ENCODE assay signal across 23 mouse cellular contexts in genomic region chr7:57842383-57842896, GRCm38 (mm10).
DNase-seq lines count a peak whose midpoint lies in the region; ATAC-seq and TF ChIP-seq lines count a peak whose summit lies in the region.
"Had no signal": no experiment of that assay in that cellular context is flagged by ENCODE, and none has a peak within 500 bp of the region (broad histone marks: within the 10 kb centered on the region; RNA-seq: fewer than 3 reads in every experiment).

No protein-coding gene starts in this region.

- no peak for TF ChIP-seq CTCF in forebrain, postnatal 0 days (IDR thresholded peaks at IDR 0.05; ENCODE audit: low read depth)
- TF ChIP-seq CTCF in midbrain, postnatal 0 days (IDR thresholded peaks at IDR 0.05): no peak

- H3K4me1 ChIP-seq in forebrain, embryonic 13.5 days: no peaks in the 10 kb centered on the region
- no peaks in the 10 kb centered on the region for H3K4me1 ChIP-seq in forebrain, embryonic 11.5 days (replicated peaks; ENCODE audit: control insufficient read depth, insufficient read depth, low read length)
- H3K4me1 ChIP-seq in forebrain, embryonic 15.5 days: peaks cover 5% of the 10 kb centered on the region
- H3K4me1 ChIP-seq in forebrain, postnatal 0 days (ENCODE audit: insufficient read depth): no peaks in the 10 kb centered on the region
- no peaks in the 10 kb centered on the region for H3K4me1 ChIP-seq in midbrain, embryonic 14.5 days (ENCODE audit: control insufficient read depth, insufficient read depth, low read length)
- H3K4me1 ChIP-seq in midbrain, postnatal 0 days (ENCODE audit: insufficient read depth, low read length): no peaks in the 10 kb centered on the region
- H3K4me1 ChIP-seq: embryonic facial prominence, embryonic 10.5 days; embryonic facial prominence, embryonic 12.5 days had no signal

- WGBS in forebrain, embryonic 13.5 days: 53% methylated on average over 1 of the region's 1 CpGs
- 71% methylated on average over 1 of the region's 1 CpGs for WGBS in forebrain, embryonic 11.5 days
- 18% methylated on average over 1 of the region's 1 CpGs for WGBS in forebrain, embryonic 15.5 days
- 23% methylated on average over 1 of the region's 1 CpGs for WGBS in forebrain, postnatal 0 days
- WGBS in midbrain, embryonic 14.5 days: 66% methylated on average over 1 of the region's 1 CpGs
- 37% methylated on average over 1 of the region's 1 CpGs for WGBS in midbrain, postnatal 0 days

- H3K9me3 ChIP-seq in forebrain, embryonic 13.5 days (replicated peaks): no peaks in the 10 kb centered on the region
- H3K9me3 ChIP-seq in forebrain, embryonic 11.5 days (ENCODE audit: control insufficient read depth, low read length): no peaks in the 10 kb centered on the region
- H3K9me3 ChIP-seq in forebrain, embryonic 15.5 days: 0 out of 2 replicates have a peak, but pooled peaks cover 6% of the 10 kb centered on the region
- no peaks in the 10 kb centered on the region; the same call in 1 of the 2 replicates for H3K9me3 ChIP-seq in forebrain, postnatal 0 days (ENCODE audit: low read length)
- no peaks in the 10 kb centered on the region for H3K9me3 ChIP-seq in midbrain, embryonic 14.5 days (ENCODE audit: control insufficient read depth, low read length)
- no peaks in the 10 kb centered on the region for H3K9me3 ChIP-seq in midbrain, postnatal 0 days (ENCODE audit: low read length)
- H3K9me3 ChIP-seq: embryonic facial prominence, embryonic 10.5 days; embryonic facial prominence, embryonic 12.5 days; G1E had no signal

- DNase-seq in forebrain, embryonic 11.5 days (ENCODE audit: low spot score): no peak
- DNase-seq in forebrain, postnatal 0 days: no peak
- no peak for DNase-seq in midbrain, embryonic 14.5 days
- DNase-seq in midbrain, postnatal 0 days (ENCODE audit: low spot score): no peak
- DNase-seq: adrenal gland, adult 8-10 months; adrenal gland, postnatal 14 days; adrenal gland, postnatal 36 days; B cell, adult 2 months; cerebellum, adult 11 months; cerebellum, adult 18-20 months; cerebellum, adult 8-10 months; cerebellum, adult 9-11 months; cerebellum, postnatal 14 days; cerebellum, postnatal 36 days had no signal

- H3K27ac ChIP-seq in forebrain, embryonic 13.5 days: no peak overlapping the region
- no peak overlapping the region for H3K27ac ChIP-seq in forebrain, embryonic 11.5 days (ENCODE audit: low read depth, low read length)
- peak overlapping the region; percentile 72 for H3K27ac ChIP-seq in forebrain, embryonic 15.5 days (replicated peaks)
- no peak overlapping the region for H3K27ac ChIP-seq in forebrain, postnatal 0 days (ENCODE audit: low read depth, low read length)
- H3K27ac ChIP-seq in midbrain, embryonic 14.5 days (replicated peaks; ENCODE audit: low read depth, low read length): no peak overlapping the region
- H3K27ac ChIP-seq in midbrain, postnatal 0 days (ENCODE audit: low read depth, low read length): no peak overlapping the region
- H3K27ac ChIP-seq: embryonic facial prominence, embryonic 10.5 days; embryonic facial prominence, embryonic 12.5 days had no signal

- H3K27me3 ChIP-seq in forebrain, embryonic 13.5 days: no peaks in the 10 kb centered on the region
- no peaks in the 10 kb centered on the region for H3K27me3 ChIP-seq in forebrain, embryonic 11.5 days (ENCODE audit: control insufficient read depth, insufficient read depth, low read length)
- no peaks in the 10 kb centered on the region for H3K27me3 ChIP-seq in forebrain, embryonic 15.5 days
- no peaks in the 10 kb centered on the region for H3K27me3 ChIP-seq in forebrain, postnatal 0 days (ENCODE audit: insufficient read depth, low read length)
- H3K27me3 ChIP-seq in midbrain, embryonic 14.5 days (ENCODE audit: control insufficient read depth, insufficient read depth, low read length): no peaks in the 10 kb centered on the region
- no peaks in the 10 kb centered on the region for H3K27me3 ChIP-seq in midbrain, postnatal 0 days (ENCODE audit: insufficient read depth, low read length)
- H3K27me3 ChIP-seq: CH12.LX; embryonic facial prominence, embryonic 12.5 days; Patski had no signal

- H3K4me3 ChIP-seq in forebrain, embryonic 13.5 days: no peak overlapping the region
- no peak overlapping the region for H3K4me3 ChIP-seq in forebrain, embryonic 11.5 days (ENCODE audit: low read depth, low read length)
- no peak overlapping the region for H3K4me3 ChIP-seq in forebrain, embryonic 15.5 days
- no peak overlapping the region for H3K4me3 ChIP-seq in forebrain, postnatal 0 days (ENCODE audit: low read depth, low read length)
- no peak overlapping the region for H3K4me3 ChIP-seq in midbrain, embryonic 14.5 days (replicated peaks; ENCODE audit: low read depth, low read length)
- no peak overlapping the region for H3K4me3 ChIP-seq in midbrain, postnatal 0 days (ENCODE audit: low read depth, low read length)
- H3K4me3 ChIP-seq: embryonic facial prominence, embryonic 10.5 days; embryonic facial prominence, embryonic 12.5 days had no signal

- H3K4me2 ChIP-seq in forebrain, embryonic 13.5 days: no peak overlapping the region
- no peak overlapping the region for H3K4me2 ChIP-seq in forebrain, embryonic 11.5 days (ENCODE audit: low read depth, low read length, severe bottlenecking)
- no peak overlapping the region for H3K4me2 ChIP-seq in forebrain, embryonic 15.5 days (replicated peaks)
- H3K4me2 ChIP-seq in forebrain, postnatal 0 days (ENCODE audit: low read depth): no peak overlapping the region
- no peak overlapping the region for H3K4me2 ChIP-seq in midbrain, embryonic 14.5 days (ENCODE audit: low read length)
- H3K4me2 ChIP-seq in midbrain, postnatal 0 days (ENCODE audit: low read depth, low read length, poor library complexity, severe bottlenecking): no peak overlapping the region
- H3K4me2 ChIP-seq: embryonic facial prominence, embryonic 12.5 days had no signal

- H3K9ac ChIP-seq in forebrain, embryonic 13.5 days: no peak overlapping the region
- H3K9ac ChIP-seq in forebrain, embryonic 11.5 days (ENCODE audit: low read length): no peak overlapping the region
- H3K9ac ChIP-seq in forebrain, embryonic 15.5 days (replicated peaks): no peak overlapping the region
- H3K9ac ChIP-seq in forebrain, postnatal 0 days: no peak overlapping the region
- no peak overlapping the region for H3K9ac ChIP-seq in midbrain, embryonic 14.5 days (replicated peaks; ENCODE audit: low read length)
- no peak overlapping the region for H3K9ac ChIP-seq in midbrain, postnatal 0 days (replicated peaks; ENCODE audit: low read length, poor library complexity, severe bottlenecking)
- H3K9ac ChIP-seq: embryonic facial prominence, embryonic 12.5 days had no signal

- peak; percentile 61 for ATAC-seq in forebrain, embryonic 13.5 days
- ATAC-seq in forebrain, embryonic 11.5 days (replicated peaks; ENCODE audit: low FRiP score): no peak
- peak; percentile 72 for ATAC-seq in forebrain, embryonic 15.5 days (replicated peaks)
- ATAC-seq in forebrain, postnatal 0 days: no peak
- 0 out of 2 replicates have a peak, but pooled peaks have one; percentile 46 for ATAC-seq in midbrain, embryonic 14.5 days (ENCODE audit: low FRiP score, low TSS enrichment)
- no peak for ATAC-seq in midbrain, postnatal 0 days (ENCODE audit: low FRiP score)
- ATAC-seq: activated CD4-positive, CD25-positive, alpha-beta regulatory T cell, adult 4 months; CD4-positive, CD25-positive, alpha-beta regulatory T cell, adult 4 months; Patski had no signal

- no peaks in the 10 kb centered on the region for H3K36me3 ChIP-seq in forebrain, embryonic 13.5 days (ENCODE audit: poor library complexity, severe bottlenecking)
- no peaks in the 10 kb centered on the region for H3K36me3 ChIP-seq in forebrain, embryonic 11.5 days (ENCODE audit: control insufficient read depth, insufficient read depth, low read length)
- no peaks in the 10 kb centered on the region for H3K36me3 ChIP-seq in forebrain, embryonic 15.5 days
- H3K36me3 ChIP-seq in forebrain, postnatal 0 days (ENCODE audit: insufficient read depth): no peaks in the 10 kb centered on the region
- no peaks in the 10 kb centered on the region for H3K36me3 ChIP-seq in midbrain, embryonic 14.5 days (ENCODE audit: control insufficient read depth, insufficient read depth, low read length)
- H3K36me3 ChIP-seq in midbrain, postnatal 0 days (ENCODE audit: insufficient read depth, low read length): no peaks in the 10 kb centered on the region
- H3K36me3 ChIP-seq: embryonic facial prominence, embryonic 10.5 days; embryonic facial prominence, embryonic 12.5 days; G1E had no signal

Comparison
In these comparisons a context has a peak if more than half of its experiments do, and no peak if none do; other contexts are left out.
1. ATAC-seq: peak in forebrain, embryonic 13.5 days (single experiment), forebrain, embryonic 15.5 days (single experiment) and midbrain, embryonic 14.5 days (single experiment); none in forebrain, embryonic 11.5 days (single experiment), forebrain, postnatal 0 days (single experiment) and midbrain, postnatal 0 days (single experiment).